Mouse (Mus musculus): Measurements from ENCODE around the gene Mrpl19. TPM values are rescaled to one million over a fixed set of nuclear protein-coding genes. Genes with fewer than 3 reads are reported as not detected.

Mrpl19 gene
- 14.1 and 16.6 TPM in 2 replicates for polyA plus RNA-seq (2012; rRNA removed)

DNA sequence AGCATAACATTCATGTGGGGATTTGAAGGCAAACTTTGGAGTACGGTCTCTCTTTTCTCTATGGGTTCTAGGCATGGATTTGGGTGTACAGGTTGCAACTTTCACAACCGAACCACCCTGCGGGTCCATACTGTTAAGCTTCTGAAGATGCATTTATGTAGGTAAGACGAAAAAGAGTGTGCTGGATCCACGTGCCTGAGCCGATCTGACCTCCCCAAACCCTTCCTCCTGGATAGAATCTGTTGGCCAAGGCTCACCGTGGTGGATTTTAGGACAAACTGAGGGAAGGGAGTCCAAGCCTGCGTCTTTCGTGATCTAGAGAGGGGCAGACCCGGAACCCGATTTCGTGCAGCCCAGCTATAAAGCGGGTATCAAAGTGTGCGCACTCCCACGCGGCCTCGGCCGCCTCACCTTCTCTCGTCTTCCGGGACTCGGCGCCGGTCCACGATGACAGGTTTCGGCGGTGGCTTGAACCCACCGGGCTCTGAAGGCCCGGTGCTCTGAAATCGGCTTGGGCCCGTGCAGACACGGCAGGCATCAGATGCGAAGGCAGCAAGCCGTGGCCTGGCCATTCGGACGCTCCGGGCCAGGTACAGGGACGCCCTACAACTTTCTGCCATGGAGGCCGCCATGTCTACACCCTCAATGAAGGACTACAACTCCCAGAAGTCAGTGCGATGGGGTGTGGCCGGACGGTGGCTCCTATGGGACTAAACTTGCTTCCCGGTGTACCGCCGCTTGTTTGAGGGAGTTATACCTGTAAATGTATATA is at the start of gene Mrpl19:
TSS of gene Mrpl19 (minus strand) at position 663 of the 772 bp plus-strand sequence.
- H3K4me1 ChIP-seq (ENCODE audit: control insufficient read depth, insufficient read depth, low read length), result no peaks in the 10 kb centered on the region
- peak within 1 kb of the TSS; percentile 86 for H3K4me3 ChIP-seq (ENCODE audit: insufficient read depth, low read length)
- TF ChIP-seq POLR2A (IDR thresholded peaks at IDR 0.05; ENCODE audit: extremely low read depth, insufficient read depth, low read length), result peak; percentile 53; the same call in 1 of the 2 replicates
- no peak for TF ChIP-seq CTCF (IDR thresholded peaks at IDR 0.05; ENCODE audit: extremely low read depth, insufficient read depth, low read length)
- H3K27ac ChIP-seq (ENCODE audit: insufficient read depth, low read length), result no peak within 1 kb of the TSS

DNA sequence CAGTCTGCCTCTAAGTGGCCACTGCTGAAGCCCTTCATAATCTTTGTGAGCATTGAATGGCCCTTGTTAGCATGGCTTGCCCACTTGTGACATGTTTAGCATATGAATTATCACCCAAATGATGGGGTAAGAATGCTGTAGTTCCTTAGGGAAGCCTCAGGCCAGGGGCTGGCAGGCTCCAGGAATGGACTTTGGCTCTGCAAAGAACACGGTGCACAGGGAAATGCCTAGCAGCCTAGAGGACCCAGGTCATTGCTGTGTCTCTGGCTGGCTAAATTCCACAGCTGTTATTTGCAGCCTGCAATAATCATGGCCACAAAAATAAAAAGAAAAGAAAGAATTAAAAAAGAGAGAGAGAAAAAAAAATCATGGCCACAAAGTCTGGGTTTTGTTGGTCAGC is 46.6 kb upstream of the Mrpl19 start:
- H3K4me3 ChIP-seq (ENCODE audit: insufficient read depth, low read length), result no peak overlapping the region
- H3K27ac ChIP-seq (ENCODE audit: insufficient read depth, low read length), result no peak overlapping the region
- no peaks in the 10 kb centered on the region for H3K4me1 ChIP-seq (ENCODE audit: control insufficient read depth, insufficient read depth, low read length)
- TF ChIP-seq POLR2A (IDR thresholded peaks at IDR 0.05; ENCODE audit: extremely low read depth, insufficient read depth, low read length), result no peak

DNA sequence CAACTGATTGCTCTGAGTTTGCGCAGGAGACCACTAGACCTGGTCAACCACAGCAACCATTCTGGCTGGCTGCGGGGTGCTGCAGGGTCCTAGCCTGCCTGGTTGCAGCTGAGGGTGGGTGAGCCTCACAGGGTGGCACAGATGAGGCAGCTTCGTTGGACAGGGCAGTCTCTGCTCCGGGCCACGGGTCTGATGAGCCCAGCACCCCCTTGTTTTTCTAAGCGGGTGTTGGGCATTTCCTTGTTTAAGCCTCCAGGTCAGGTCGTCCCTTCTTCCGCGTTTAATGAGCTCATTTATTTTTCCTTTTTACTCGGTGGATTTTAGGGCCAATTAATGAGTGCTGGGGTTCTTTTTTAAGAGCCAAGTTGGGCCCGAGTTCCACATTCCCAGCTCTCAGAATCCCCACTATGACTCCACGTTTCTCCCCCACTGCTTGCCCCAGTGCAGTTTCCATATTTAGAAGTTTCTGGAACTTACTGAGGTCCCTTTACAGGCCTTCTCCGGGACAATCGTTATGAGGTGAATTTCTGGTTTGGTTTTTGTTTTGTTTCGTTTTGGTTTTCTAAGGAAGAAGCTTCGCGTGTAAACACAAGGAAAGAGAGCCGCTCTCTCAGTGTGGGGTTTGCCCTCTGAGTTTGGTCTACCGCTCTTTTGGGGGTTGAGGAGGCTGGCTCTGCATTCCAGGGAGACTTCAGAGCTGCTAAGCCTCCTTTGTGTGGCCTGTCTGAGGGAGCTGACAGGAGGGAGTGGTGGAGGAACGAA is 24.5 kb upstream of the Mrpl19 start:
- H3K4me1 ChIP-seq (ENCODE audit: control insufficient read depth, insufficient read depth, low read length), result no peaks in the 10 kb centered on the region
- 0 out of 2 replicates have a peak, but pooled peaks have one; percentile 40 for TF ChIP-seq POLR2A (IDR thresholded peaks at IDR 0.05; ENCODE audit: extremely low read depth, insufficient read depth, low read length)
- no peak for TF ChIP-seq CTCF (IDR thresholded peaks at IDR 0.05; ENCODE audit: extremely low read depth, insufficient read depth, low read length)
- H3K4me3 ChIP-seq (ENCODE audit: insufficient read depth, low read length), result no peak overlapping the region; the same call in 1 of the 2 replicates
- peak overlapping the region; percentile 89 for H3K27ac ChIP-seq (ENCODE audit: insufficient read depth, low read length)

DNA sequence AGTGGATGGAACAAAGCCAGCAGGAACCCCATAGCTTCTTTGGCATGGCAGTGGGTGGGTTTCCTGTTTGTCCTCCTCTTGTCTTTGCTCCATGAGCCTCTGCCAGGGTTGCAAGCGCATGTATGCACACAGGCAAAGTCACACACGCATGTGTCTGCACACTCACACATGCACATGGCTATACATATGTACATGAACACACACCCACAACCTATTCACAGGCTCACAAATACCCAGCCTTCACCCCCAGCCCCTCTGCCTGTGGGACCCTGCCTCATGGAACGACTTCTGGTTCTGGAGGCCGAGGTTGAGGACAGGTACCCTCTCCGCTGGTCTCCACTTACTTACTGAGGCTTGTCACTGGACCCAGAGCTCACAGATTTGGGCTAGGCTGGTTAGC is 22.6 kb upstream of the Mrpl19 start:
- Histone ChIP-seq H3K4me1 (ENCODE audit: control insufficient read depth, insufficient read depth, low read length) (no peaks in the 10 kb centered on the region), H3K27ac (ENCODE audit: insufficient read depth, low read length) (peak overlapping the region; percentile 85), H3K4me3 (ENCODE audit: insufficient read depth, low read length) (no peak overlapping the region)
- no peak for TF ChIP-seq POLR2A (IDR thresholded peaks at IDR 0.05; ENCODE audit: extremely low read depth, insufficient read depth, low read length)
- TF ChIP-seq CTCF (IDR thresholded peaks at IDR 0.05; ENCODE audit: extremely low read depth, insufficient read depth, low read length), result no peak

DNA sequence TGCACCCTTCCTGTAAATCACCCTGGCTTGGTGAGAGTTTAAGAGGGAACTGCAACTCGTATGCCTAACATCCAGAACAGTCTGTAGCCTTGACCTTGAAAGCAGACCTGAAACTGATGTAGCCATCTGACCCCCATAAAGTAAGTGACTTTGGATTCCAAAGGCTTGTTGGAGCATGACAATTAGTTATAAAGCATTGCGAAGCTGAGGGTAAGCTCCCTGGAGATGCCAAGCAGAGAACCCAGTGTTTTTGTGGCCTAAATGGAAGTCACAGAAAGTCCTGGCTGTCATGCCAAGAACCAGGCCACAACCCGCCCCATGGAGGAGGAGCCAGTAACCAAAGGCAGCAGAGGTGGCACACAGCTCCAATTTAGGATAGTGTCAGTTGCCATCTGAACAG is 21.8 kb upstream of the Mrpl19 start:
- H3K27ac ChIP-seq (ENCODE audit: insufficient read depth, low read length), result peak overlapping the region; percentile 48
- H3K4me3 ChIP-seq (ENCODE audit: insufficient read depth, low read length), result no peak overlapping the region
- TF ChIP-seq CTCF (IDR thresholded peaks at IDR 0.05; ENCODE audit: extremely low read depth, insufficient read depth, low read length) (no peak), POLR2A (IDR thresholded peaks at IDR 0.05; ENCODE audit: extremely low read depth, insufficient read depth, low read length) (peak; percentile 46)
- H3K4me1 ChIP-seq (ENCODE audit: control insufficient read depth, insufficient read depth, low read length), result no peaks in the 10 kb centered on the region

DNA sequence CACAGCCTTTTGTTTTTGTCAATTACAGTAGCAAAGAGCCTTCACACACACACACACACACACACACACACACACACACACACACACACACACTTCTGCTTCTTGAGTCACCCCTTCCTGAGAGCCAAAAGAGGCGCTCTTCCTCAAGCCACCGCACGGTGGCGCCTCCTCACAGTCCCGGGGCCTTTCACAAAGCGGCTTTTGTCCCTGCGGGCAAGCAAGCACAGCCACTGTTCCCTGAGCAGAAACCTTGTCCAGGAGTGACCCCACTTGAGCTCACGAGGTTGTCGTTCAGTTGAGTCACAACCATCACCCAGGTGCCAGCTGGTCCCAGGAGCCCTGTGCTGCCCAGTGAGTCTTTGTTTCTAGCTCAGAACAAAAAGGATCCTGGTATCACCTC is 21.3 kb upstream of the Mrpl19 start:
- Histone ChIP-seq H3K4me3 (ENCODE audit: insufficient read depth, low read length) (no peak overlapping the region), H3K27ac (ENCODE audit: insufficient read depth, low read length) (peak overlapping the region; percentile 48), H3K4me1 (ENCODE audit: control insufficient read depth, insufficient read depth, low read length) (no peaks in the 10 kb centered on the region)
- TF ChIP-seq CTCF (IDR thresholded peaks at IDR 0.05; ENCODE audit: extremely low read depth, insufficient read depth, low read length) (peak; percentile 72), POLR2A (IDR thresholded peaks at IDR 0.05; ENCODE audit: extremely low read depth, insufficient read depth, low read length) (no peak)

DNA sequence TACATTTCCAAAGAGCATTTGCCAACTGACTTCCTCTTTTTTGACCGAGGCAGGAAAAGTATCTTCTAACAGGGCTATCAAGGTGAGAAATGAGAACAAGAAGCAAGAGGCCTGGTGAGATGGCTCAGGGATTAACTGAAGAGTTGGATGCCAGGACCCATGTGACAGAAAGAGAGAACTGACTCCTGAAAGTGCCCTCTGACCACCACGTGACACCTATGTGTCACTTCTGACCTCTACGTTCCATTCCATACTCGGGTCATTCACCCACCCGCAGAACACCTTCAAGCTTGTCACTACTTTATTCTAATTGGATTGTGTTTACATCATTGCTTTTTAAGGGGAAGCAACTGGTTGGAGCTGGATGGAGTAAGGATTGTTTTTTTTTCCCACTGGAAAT is 20.8 kb upstream of the Mrpl19 start:
- no peak for TF ChIP-seq CTCF (IDR thresholded peaks at IDR 0.05; ENCODE audit: extremely low read depth, insufficient read depth, low read length)
- TF ChIP-seq POLR2A (IDR thresholded peaks at IDR 0.05; ENCODE audit: extremely low read depth, insufficient read depth, low read length), result no peak
- Histone ChIP-seq H3K4me3 (ENCODE audit: insufficient read depth, low read length) (no peak overlapping the region), H3K4me1 (ENCODE audit: control insufficient read depth, insufficient read depth, low read length) (no peaks in the 10 kb centered on the region), H3K27ac (ENCODE audit: insufficient read depth, low read length) (no peak overlapping the region)

DNA sequence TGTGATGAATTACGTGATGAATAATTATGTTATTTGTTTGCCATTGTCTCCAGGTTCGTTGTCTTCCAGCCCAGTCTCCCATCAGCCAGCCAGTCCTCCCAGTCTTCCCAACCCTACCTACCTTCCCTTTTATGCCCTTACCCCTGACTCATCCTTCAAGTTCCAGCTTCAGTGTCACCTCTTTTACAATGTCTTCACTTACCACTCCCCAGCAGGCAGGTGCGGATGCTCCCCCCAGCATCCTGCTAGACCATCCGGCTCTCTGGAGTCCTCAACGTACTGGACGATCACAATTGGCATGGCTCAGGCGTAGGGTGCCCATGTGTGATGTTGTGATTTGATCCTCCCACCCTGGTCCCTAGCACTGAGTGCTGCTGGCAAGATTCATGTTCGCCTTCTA is 20.4 kb upstream of the Mrpl19 start:
- no peaks in the 10 kb centered on the region for H3K4me1 ChIP-seq (ENCODE audit: control insufficient read depth, insufficient read depth, low read length)
- no peak for TF ChIP-seq POLR2A (IDR thresholded peaks at IDR 0.05; ENCODE audit: extremely low read depth, insufficient read depth, low read length)
- TF ChIP-seq CTCF (IDR thresholded peaks at IDR 0.05; ENCODE audit: extremely low read depth, insufficient read depth, low read length), result no peak
- H3K4me3 ChIP-seq (ENCODE audit: insufficient read depth, low read length), result no peak overlapping the region
- no peak overlapping the region for H3K27ac ChIP-seq (ENCODE audit: insufficient read depth, low read length)

DNA sequence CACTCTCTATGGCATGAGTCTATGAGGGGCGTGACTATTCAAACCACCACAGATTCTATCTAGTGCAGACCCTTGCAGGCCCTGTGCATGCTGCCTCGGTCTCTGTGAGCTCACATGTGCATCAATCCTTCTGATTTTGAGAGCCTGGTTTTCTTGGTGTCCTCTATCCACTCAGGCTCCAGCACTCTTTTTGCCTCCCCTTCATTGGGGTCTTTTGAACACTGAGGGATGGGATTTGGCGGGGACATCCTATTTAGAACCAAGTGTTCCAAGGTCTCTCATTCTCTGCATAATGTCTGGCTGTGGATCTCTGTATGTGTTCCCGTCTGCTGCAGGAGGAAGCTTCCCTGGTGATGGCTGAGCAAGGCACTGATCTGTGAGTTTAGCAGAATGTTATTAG is 13.5 kb upstream of the Mrpl19 start:
- Histone ChIP-seq H3K4me1 (ENCODE audit: control insufficient read depth, insufficient read depth, low read length) (no peaks in the 10 kb centered on the region), H3K4me3 (ENCODE audit: insufficient read depth, low read length) (no peak overlapping the region), H3K27ac (ENCODE audit: insufficient read depth, low read length) (no peak overlapping the region)
- TF ChIP-seq POLR2A (IDR thresholded peaks at IDR 0.05; ENCODE audit: extremely low read depth, insufficient read depth, low read length), result no peak
- TF ChIP-seq CTCF (IDR thresholded peaks at IDR 0.05; ENCODE audit: extremely low read depth, insufficient read depth, low read length), result no peak

Data from cortical plate, adult 2 months (tissue).